Comparison of ENCODE assay signal across 20 mouse cellular contexts in genomic region chr13:113607371-113607770, GRCm38 (mm10). TPM values are rescaled to one million over a fixed set of nuclear protein-coding genes. Genes with fewer than 3 reads are reported as not detected.
"Had no signal": no experiment of that assay in that cellular context is flagged by ENCODE, and none has a peak within 500 bp of the region (broad histone marks: within the 10 kb centered on the region; RNA-seq: fewer than 3 reads in every experiment).

No protein-coding gene starts in this region.

- H3K36me3 ChIP-seq: midbrain, embryonic 15.5 days; neural tube, embryonic 12.5 days had no signal

- H3K4me3 ChIP-seq: kidney, embryonic 15.5 days; limb, embryonic 15.5 days; liver, embryonic 12.5 days; midbrain, embryonic 10.5 days; midbrain, embryonic 15.5 days; neural tube, embryonic 12.5 days had no signal

- H3K27me3 ChIP-seq: kidney, embryonic 15.5 days; limb, embryonic 15.5 days; liver, embryonic 12.5 days; midbrain, embryonic 15.5 days; neural tube, embryonic 12.5 days had no signal

- DNase-seq: kidney, adult 2 months; kidney, postnatal 25 days; layer of hippocampus, postnatal 36 days; lung, embryonic 14.5 days; lung, postnatal 10 days; lung, postnatal 4 days; retina, postnatal 1 day; right cerebral cortex, postnatal 4 days; spleen, adult 18-20 months; thymus, adult 18-20 months; thymus, postnatal 14 days had no signal

- ATAC-seq: liver, embryonic 12.5 days; midbrain, embryonic 15.5 days had no signal

- H3K27ac ChIP-seq: kidney, embryonic 15.5 days; limb, embryonic 15.5 days; liver, embryonic 12.5 days; midbrain, embryonic 10.5 days; midbrain, embryonic 15.5 days; neural tube, embryonic 12.5 days had no signal

- H3K9me3 ChIP-seq: kidney, embryonic 15.5 days; limb, embryonic 15.5 days; liver, embryonic 12.5 days; midbrain, embryonic 15.5 days; neural tube, embryonic 12.5 days had no signal

- H3K9ac ChIP-seq: kidney, embryonic 15.5 days; limb, embryonic 15.5 days; liver, embryonic 12.5 days; lung, embryonic 14.5 days; midbrain, embryonic 15.5 days; neural tube, embryonic 12.5 days had no signal

RNA-seq across cellular contexts. Expression of gene Hspb3, which starts 56.1 kb away (rescaled TPM):
- total RNA-seq: megakaryocyte, adult 5-6 weeks; monocyte, adult 5-6 weeks; neutrophil, adult 5-6 weeks had no signal
- polyA plus RNA-seq: lung, embryonic 14.5 days; midbrain, embryonic 10.5 days; midbrain, embryonic 15.5 days had no signal
